Mouse (Mus musculus) forebrain, embryonic 14.5 days (tissue): ENCODE data around the gene Fmnl1. TPM values are rescaled to one million over a fixed set of nuclear protein-coding genes. Genes with fewer than 3 reads are reported as not detected.

Experiments used
- ATAC-seq: fragments of 200-750 bp; cut with Nextera tagmentation; 2 replicates; pipeline ENCODE4 v1.8.0; 2017; ENCODE audit warnings: mild to moderate bottlenecking, moderate library complexity
- DNase-seq: peaks from one replicate; pipeline ENCODE4 v3.0.0-alpha.2; 2015; ENCODE audit warnings: low spot score
- H3K27ac ChIP-seq: fragments of 300-500 bp; sonication (generic); 2 replicates; pipeline ENCODE4 v1.5.1; 2014; ENCODE audit warnings: low read depth, mild to moderate bottlenecking, control low read depth, low read length, moderate library complexity
- H3K27me3 ChIP-seq: fragments of 300-500 bp; sonication (generic); replicated peaks from 2 replicates; pipeline ENCODE4 v1.6.1; 2014; ENCODE audit warnings: low read length, control low read depth, mixed read lengths; ENCODE audit not compliant: control insufficient read depth, insufficient read depth
- H3K36me3 ChIP-seq: fragments of 300-500 bp; sonication (generic); 2 replicates; pipeline ENCODE4 v1.6.1; 2014; ENCODE audit warnings: low read length, control low read depth; ENCODE audit not compliant: control insufficient read depth, insufficient read depth
- H3K4me1 ChIP-seq: fragments of 300-500 bp; sonication (generic); 2 replicates; pipeline ENCODE4 v1.6.1; 2014; ENCODE audit warnings: antibody characterized with exemption, low read length, control low read depth; ENCODE audit not compliant: control insufficient read depth, insufficient read depth
- H3K4me2 ChIP-seq: fragments of 300-500 bp; sonication (generic); 2 replicates; pipeline ENCODE4 v1.6.1; 2014; ENCODE audit warnings: mild to moderate bottlenecking, control low read depth, low read length
- H3K4me3 ChIP-seq: fragments of 300-500 bp; sonication (generic); 2 replicates; pipeline ENCODE4 v1.5.1; 2014; ENCODE audit warnings: low read depth, low read length, control low read depth
- H3K9ac ChIP-seq: fragments of 300-500 bp; sonication (generic); 2 replicates; pipeline ENCODE4 v1.6.1; 2014; ENCODE audit warnings: mild to moderate bottlenecking, low read length, control low read depth, moderate library complexity
- H3K9me3 ChIP-seq: fragments of 300-500 bp; sonication (generic); replicated peaks from 2 replicates; pipeline ENCODE4 v1.6.1; 2016; ENCODE audit warnings: low read length, control low read depth, mixed read lengths; ENCODE audit not compliant: control insufficient read depth
- WGBS: fragments of 180-500 bp; shearing (Covaris S2); extraction: QIAGEN DNeasy Blood & Tissue Kit; methylation state at CpG from one replicate; pipeline ENCODE4 v1.1.7; 2014; 5-methylcytosine and 5-hydroxymethylcytosine counted together
- polyA plus RNA-seq: library from polyadenylated mRNA; unstranded; fragments of >200 nt; fragmentation: Nextera tagmentation; extraction: Ambion mirVana; gene quantifications from 2 replicates; pipeline ENCODE4 v1.2.1, GENCODE M21; 2014

Gene Fmnl1
- 1.2 and 3.2 TPM in 2 replicates for polyA plus RNA-seq

GRCm38 (mm10) chr11:103170494-103171285 lies at the start of gene Fmnl1:
Gene Fmnl1 (plus strand): TSS chr11:103171107.
- Histone ChIP-seq H3K27me3 (peaks cover 32% of the 10 kb centered on the region), H3K9ac (peak within 1 kb of the TSS; percentile 68), H3K27ac (no peak within 1 kb of the TSS), H3K36me3 (no peaks in the 10 kb centered on the region), H3K4me1 (no peaks in the 10 kb centered on the region), H3K4me2 (peak within 1 kb of the TSS; percentile 84), H3K4me3 (peak within 1 kb of the TSS; percentile 63), H3K9me3 (no peaks in the 10 kb centered on the region)
- ATAC-seq (peak; percentile 87), DNase-seq (peak; percentile 66)
- WGBS, result 1% methylated on average over 50 of the region's 84 CpGs

GRCm38 (mm10) chr11:103131701-103132575 lies 39.0 kb upstream of the Fmnl1 start, which contains the start of gene Hexim2:
Gene Hexim2 (plus strand): TSS chr11:103132429.
- WGBS, result 1% methylated on average over 36 of the region's 39 CpGs
- H3K9me3 ChIP-seq, result no peaks in the 10 kb centered on the region
- H3K27ac ChIP-seq, result peak within 1 kb of the TSS; percentile 98
- DNase-seq (peak; percentile 79), ATAC-seq (peak; percentile 55)
- peaks cover 5% of the 10 kb centered on the region; the same call in 1 of the 2 replicates for H3K36me3 ChIP-seq
- H3K4me3 ChIP-seq, result peak within 1 kb of the TSS; percentile 94
- H3K9ac ChIP-seq, result peak within 1 kb of the TSS; percentile 100
- peaks cover 21% of the 10 kb centered on the region for H3K4me1 ChIP-seq
- no peaks in the 10 kb centered on the region for H3K27me3 ChIP-seq
- H3K4me2 ChIP-seq, result peak within 1 kb of the TSS; percentile 94

GRCm38 (mm10) chr11:103132576-103133455 lies 38.1 kb upstream of the Fmnl1 start:
- H3K4me2 ChIP-seq, result peak overlapping the region; percentile 94
- peak overlapping the region; percentile 94 for H3K4me3 ChIP-seq
- peaks cover 5% of the 10 kb centered on the region; the same call in 1 of the 2 replicates for H3K36me3 ChIP-seq
- peak overlapping the region; percentile 98 for H3K27ac ChIP-seq
- ATAC-seq, result peak; percentile 96
- DNase-seq, result peak; percentile 100
- WGBS, result under 1% methylated on average over 55 of the region's 58 CpGs
- H3K4me1 ChIP-seq, result peaks cover 21% of the 10 kb centered on the region
- no peaks in the 10 kb centered on the region for H3K27me3 ChIP-seq
- H3K9ac ChIP-seq, result peak overlapping the region; percentile 100
- H3K9me3 ChIP-seq, result no peaks in the 10 kb centered on the region

- 53% methylated on average over 6 of the region's 6 CpGs for WGBS
- Histone ChIP-seq H3K36me3 (peaks cover 5% of the 10 kb centered on the region; the same call in 1 of the 2 replicates), H3K4me3 (peak overlapping the region; percentile 23), H3K4me2 (peak overlapping the region; percentile 49), H3K9ac (peak overlapping the region; percentile 62), H3K27ac (peak overlapping the region; percentile 56; the same call in 1 of the 2 replicates), H3K27me3 (no peaks in the 10 kb centered on the region), H3K9me3 (no peaks in the 10 kb centered on the region), H3K4me1 (peaks cover 21% of the 10 kb centered on the region)
- DNase-seq (no peak), ATAC-seq (no peak)
Observed at GRCm38 (mm10) chr11:103133456-103134185, 37.3 kb upstream of the Fmnl1 start.

- H3K9me3 ChIP-seq, result no peaks in the 10 kb centered on the region
- no peak for DNase-seq
- no peak for ATAC-seq
- peak overlapping the region; percentile 49; the same call in 1 of the 2 replicates for H3K4me2 ChIP-seq
- H3K27me3 ChIP-seq, result no peaks in the 10 kb centered on the region
- no peak overlapping the region for H3K4me3 ChIP-seq
- no peak overlapping the region for H3K27ac ChIP-seq
- H3K9ac ChIP-seq, result 0 out of 2 replicates have a peak overlapping the region, but pooled peaks have one; percentile 62
- 85% methylated on average over 3 of the region's 3 CpGs for WGBS
- H3K4me1 ChIP-seq, result peaks cover 21% of the 10 kb centered on the region
- H3K36me3 ChIP-seq, result peaks cover 9% of the 10 kb centered on the region; the same call in 1 of the 2 replicates
Observed at GRCm38 (mm10) chr11:103134221-103134620, 36.7 kb upstream of the Fmnl1 start.

GRCm38 (mm10) chr11:103136039-103136577 lies 34.8 kb upstream of the Fmnl1 start:
- Histone ChIP-seq H3K27ac (no peak overlapping the region), H3K9ac (no peak overlapping the region), H3K36me3 (peaks cover 13% of the 10 kb centered on the region; the same call in 1 of the 2 replicates), H3K4me1 (peaks cover 13% of the 10 kb centered on the region), H3K4me2 (no peak overlapping the region), H3K9me3 (no peaks in the 10 kb centered on the region), H3K4me3 (no peak overlapping the region), H3K27me3 (no peaks in the 10 kb centered on the region)
- WGBS, result 92% methylated on average over 8 of the region's 8 CpGs
- no peak for ATAC-seq
- no peak for DNase-seq

GRCm38 (mm10) chr11:103139951-103140762 lies 30.8 kb upstream of the Fmnl1 start:
- peaks cover 13% of the 10 kb centered on the region; the same call in 1 of the 2 replicates for H3K36me3 ChIP-seq
- DNase-seq, result no peak
- ATAC-seq, result no peak
- H3K27ac ChIP-seq, result no peak overlapping the region; the same call in 1 of the 2 replicates
- WGBS, result 85% methylated on average over 14 of the region's 14 CpGs
- no peak overlapping the region for H3K9ac ChIP-seq
- no peaks in the 10 kb centered on the region for H3K9me3 ChIP-seq
- peaks cover 9% of the 10 kb centered on the region for H3K4me1 ChIP-seq
- H3K27me3 ChIP-seq, result no peaks in the 10 kb centered on the region
- no peak overlapping the region for H3K4me3 ChIP-seq
- no peak overlapping the region for H3K4me2 ChIP-seq
